In the genomic region with DNA sequence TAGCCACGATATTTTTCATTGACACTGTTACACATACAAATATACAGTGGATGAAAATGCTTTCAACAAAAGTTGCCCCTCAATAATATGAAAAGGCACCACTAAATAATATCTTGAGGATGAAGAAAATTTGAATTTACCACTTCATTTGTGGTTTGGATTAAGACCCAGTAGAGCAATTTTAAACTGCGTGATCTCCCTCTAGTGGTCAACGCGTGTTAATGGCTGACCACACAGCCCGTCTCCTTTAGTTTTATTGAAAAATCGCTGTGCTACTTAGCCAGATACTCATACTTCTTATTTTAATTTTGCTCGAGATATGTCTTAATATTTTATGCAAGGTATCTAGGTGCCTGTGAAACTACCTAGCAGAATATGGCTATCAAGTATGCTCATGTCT, we compare ENCODE assay signal across 8 mouse cellular contexts.
DNase-seq lines count a peak whose midpoint lies in the region; ATAC-seq and TF ChIP-seq lines count a peak whose summit lies in the region.
"Had no signal": no experiment of that assay in that cellular context is flagged by ENCODE, and none has a peak within 500 bp of the region (broad histone marks: within the 10 kb centered on the region; RNA-seq: fewer than 3 reads in every experiment).

No protein-coding gene starts in this region.

- peak; percentile 10; the same call in 1 of the 2 replicates for TF ChIP-seq CTCF in embryonic fibroblast, embryonic 13.5 days (IDR thresholded peaks at IDR 0.05; ENCODE audit: borderline replicate concordance, insufficient read depth, low read length)

- no peak overlapping the region for H3K4me3 ChIP-seq in hindbrain, embryonic 11.5 days (ENCODE audit: low read depth, low read length)
- H3K4me3 ChIP-seq in hindbrain, embryonic 13.5 days = no peak overlapping the region
- no peak overlapping the region for H3K4me3 ChIP-seq in embryonic fibroblast, embryonic 13.5 days (ENCODE audit: insufficient read depth, low read length)
- H3K4me3 ChIP-seq: erythroblast, embryonic 14.5 days had no signal

- no peaks in the 10 kb centered on the region for H3K9me3 ChIP-seq in hindbrain, embryonic 11.5 days (ENCODE audit: control insufficient read depth, low read length)
- H3K9me3 ChIP-seq in hindbrain, embryonic 13.5 days = no peaks in the 10 kb centered on the region

- no peaks in the 10 kb centered on the region for H3K36me3 ChIP-seq in hindbrain, embryonic 11.5 days (ENCODE audit: control insufficient read depth, insufficient read depth, low read length)
- H3K36me3 ChIP-seq in hindbrain, embryonic 13.5 days = no peaks in the 10 kb centered on the region

- TF ChIP-seq POLR2A in embryonic fibroblast, embryonic 13.5 days (IDR thresholded peaks at IDR 0.05; ENCODE audit: low read depth, low read length) = no peak

- H3K9ac ChIP-seq in hindbrain, embryonic 11.5 days (ENCODE audit: low read depth, low read length) = no peak overlapping the region
- no peak overlapping the region for H3K9ac ChIP-seq in hindbrain, embryonic 13.5 days

- peak; percentile 55 for DNase-seq in hindbrain, embryonic 11.5 days (ENCODE audit: low spot score)
- DNase-seq in thymus, postnatal 4 days = peak; percentile 8
- no peak for DNase-seq in thymus, adult 18-20 months
- DNase-seq in B cell, adult 2 months = no peak
- no peak for DNase-seq in layer of hippocampus, adult 8-10 months (ENCODE audit: low spot score in 2 of 2)

- 21% methylated on average over 7 of the region's 7 CpGs for whole genome bisulfite sequencing in hindbrain, embryonic 11.5 days
- WGBS in hindbrain, embryonic 13.5 days = 19% methylated on average over 7 of the region's 7 CpGs

- no peak overlapping the region for H3K4me2 ChIP-seq in hindbrain, embryonic 11.5 days (replicated peaks; ENCODE audit: low read depth, low read length)
- H3K4me2 ChIP-seq in hindbrain, embryonic 13.5 days = no peak overlapping the region

- H3K27me3 ChIP-seq in hindbrain, embryonic 11.5 days (ENCODE audit: control insufficient read depth, insufficient read depth, low read length) = no peaks in the 10 kb centered on the region
- H3K27me3 ChIP-seq in hindbrain, embryonic 13.5 days = no peaks in the 10 kb centered on the region

- no peak overlapping the region for H3K27ac ChIP-seq in hindbrain, embryonic 11.5 days (ENCODE audit: low read depth, low read length)
- no peak overlapping the region for H3K27ac ChIP-seq in hindbrain, embryonic 13.5 days
- H3K27ac ChIP-seq in embryonic fibroblast, embryonic 13.5 days (ENCODE audit: insufficient read depth, low read length) = no peak overlapping the region

- ATAC-seq in hindbrain, embryonic 11.5 days (ENCODE audit: low FRiP score) = 0 out of 2 replicates have a peak, but pooled peaks have one; percentile 63
- ATAC-seq in hindbrain, embryonic 13.5 days (ENCODE audit: low FRiP score) = no peak

- H3K4me1 ChIP-seq in hindbrain, embryonic 11.5 days (replicated peaks; ENCODE audit: control insufficient read depth, insufficient read depth, low read length) = no peaks in the 10 kb centered on the region
- no peaks in the 10 kb centered on the region for H3K4me1 ChIP-seq in hindbrain, embryonic 13.5 days (replicated peaks)
- no peaks in the 10 kb centered on the region for H3K4me1 ChIP-seq in embryonic fibroblast, embryonic 13.5 days (ENCODE audit: control insufficient read depth, insufficient read depth, low read length)

Comparison
In these comparisons a context has a peak if more than half of its experiments do, and no peak if none do; other contexts are left out.
1. DNase-seq: peak in hindbrain, embryonic 11.5 days (single experiment) and thymus, postnatal 4 days (single experiment); none in thymus, adult 18-20 months (0 of 2), B cell, adult 2 months (0 of 2) and layer of hippocampus, adult 8-10 months (0 of 2).